7 mouse cellular contexts compared by ENCODE assay signal in genomic region chr14:73441206-73441950, GRCm38 (mm10). TPM values are rescaled to one million over a fixed set of nuclear protein-coding genes. Genes with fewer than 3 reads are reported as not detected.
DNase-seq lines count a peak whose midpoint lies in the region; ATAC-seq and TF ChIP-seq lines count a peak whose summit lies in the region.
"Not testable (repeated sequence)": the region's sequence is repeated elsewhere in the genome, so short reads cannot be mapped to it uniquely, and the experiment has no call there.

No protein-coding gene starts in this region.

- H3K36me3 ChIP-seq in spleen, adult 2 months (ENCODE audit: control insufficient read depth, insufficient read depth, low read length): not testable (repeated sequence)

- TF ChIP-seq POLR2A in spleen, adult 2 months (IDR thresholded peaks at IDR 0.05; ENCODE audit: low read depth, low read length): not testable (repeated sequence)

- H3K4me3 ChIP-seq in spleen, adult 2 months (ENCODE audit: extremely low read depth, insufficient read depth, insufficient read length): not testable (repeated sequence)

- H3K27ac ChIP-seq in spleen, adult 2 months (ENCODE audit: insufficient read depth, low read length): peak overlapping the region; percentile 16; the same call in 1 of the 2 replicates

- DNase-seq in 3134 (ENCODE audit: extremely low read depth, insufficient read length, low spot score): peak; percentile 41
- peak; percentile 72 for DNase-seq in Muller cell, postnatal 12 days (ENCODE audit: inconsistent ontology term)
- DNase-seq in spleen, adult 2 months (ENCODE audit: low read depth in 1 of 2, low spot score in 2 of 2): not testable (repeated sequence)

- ATAC-seq in CD4-positive, CD25-positive, alpha-beta regulatory T cell, adult 4 months: peak; percentile 71
- peak; percentile 45 for ATAC-seq in common myeloid progenitor, adult 5-6 weeks (replicated peaks; ENCODE audit: low read depth, poor library complexity, severe bottlenecking)
- peak; percentile 73 for ATAC-seq in inflammation-experienced regulatory T-cells, adult 6 months
- peak; percentile 64 for ATAC-seq in megakaryocyte progenitor cell, adult 5-6 weeks (replicated peaks; ENCODE audit: poor library complexity)

- H3K27me3 ChIP-seq in spleen, adult 2 months (ENCODE audit: control insufficient read depth, insufficient read depth, low read length): not testable (repeated sequence)

- 68% methylated on average over 1 of the region's 1 CpGs for WGBS in spleen, adult 2 months

- TF ChIP-seq CTCF in spleen, adult 2 months (IDR thresholded peaks at IDR 0.05; ENCODE audit: extremely low read depth, insufficient read depth, insufficient read length, insufficient replicate concordance): not testable (repeated sequence)

- H3K4me1 ChIP-seq in spleen, adult 2 months (ENCODE audit: control insufficient read depth, insufficient read depth, insufficient read length): not testable (repeated sequence)

RNA-seq across cellular contexts. Expression of gene Itm2b, which starts 56.3 kb away (rescaled TPM):
- 1,000 to 10,000 TPM in 1 of 2 experiments, 100 to 1,000 TPM in 1; 926 to 1,094 TPM for polyA plus RNA-seq in CD4-positive, CD25-positive, alpha-beta regulatory T cell, adult 4 months (2017; shearing (Covaris generic))
- total RNA-seq in common myeloid progenitor, adult 5-6 weeks (2017): 694 and 751 TPM in 2 replicates
- polyA plus RNA-seq in inflammation-experienced regulatory T-cells, adult 6 months (2017; shearing (Covaris generic)): 1,000 to 10,000 TPM in 2 of 3 experiments, 100 to 1,000 TPM in 1; 933 to 1,139 (median 1,095) TPM
- total RNA-seq in megakaryocyte progenitor cell, adult 5-6 weeks (2015): 1,237 and 1,336 TPM in 2 replicates
- 1,026 and 1,067 TPM in 2 replicates for total RNA-seq in megakaryocyte progenitor cell, adult 5-6 weeks (2017)
- polyA plus RNA-seq in spleen, adult 2 months (2012; rRNA removed): 567 and 602 TPM in 2 replicates
